Comparison of ENCODE assay signal across 24 mouse cellular contexts in the genomic region with DNA sequence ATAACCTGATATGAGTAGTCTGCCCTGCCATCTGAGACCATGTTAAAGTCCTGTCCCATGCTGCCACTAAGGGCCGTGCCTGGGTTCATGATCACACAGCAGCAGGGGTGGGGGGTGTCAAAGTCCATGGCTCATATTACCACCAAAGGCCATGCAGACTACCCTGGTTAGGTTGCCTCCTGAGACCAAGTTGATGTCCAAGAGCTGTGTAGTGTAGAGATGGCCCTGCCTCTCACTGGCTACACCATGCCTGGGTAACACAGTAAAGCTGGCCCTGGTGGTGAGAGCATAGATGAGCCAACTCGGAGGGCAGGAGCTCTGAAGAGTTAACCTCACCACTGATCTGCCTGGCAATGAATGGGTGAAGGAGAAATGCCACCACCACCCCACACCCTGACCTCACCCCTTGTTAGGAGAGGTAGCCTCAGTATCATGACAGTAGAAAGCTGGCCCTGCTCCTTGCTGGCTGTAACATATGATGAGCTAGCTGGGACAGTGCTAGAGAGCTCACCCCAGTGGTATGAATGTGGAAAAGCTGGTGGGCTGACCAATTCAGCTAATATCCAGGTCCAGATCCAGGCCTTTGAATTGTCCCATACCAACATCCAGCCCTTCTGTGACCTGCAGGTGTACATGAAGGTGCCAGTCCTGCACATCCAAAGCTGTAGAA.
DNase-seq lines count a peak whose midpoint lies in the region; ATAC-seq and TF ChIP-seq lines count a peak whose summit lies in the region.
"Had no signal": no experiment of that assay in that cellular context is flagged by ENCODE, and none has a peak within 500 bp of the region (broad histone marks: within the 10 kb centered on the region; RNA-seq: fewer than 3 reads in every experiment).

No protein-coding gene starts in this region.

- H3K27me3 ChIP-seq in hindbrain, embryonic 11.5 days (ENCODE audit: control insufficient read depth, insufficient read depth, low read length) = no peaks in the 10 kb centered on the region
- no peaks in the 10 kb centered on the region for H3K27me3 ChIP-seq in hindbrain, postnatal 0 days (ENCODE audit: insufficient read depth, low read length)
- H3K27me3 ChIP-seq in kidney, embryonic 16.5 days (ENCODE audit: insufficient read depth, low read length) = no peaks in the 10 kb centered on the region
- no peaks in the 10 kb centered on the region for H3K27me3 ChIP-seq in midbrain, embryonic 14.5 days (ENCODE audit: control insufficient read depth, insufficient read depth, low read length)
- no peaks in the 10 kb centered on the region for H3K27me3 ChIP-seq in midbrain, postnatal 0 days (ENCODE audit: insufficient read depth, low read length)
- H3K27me3 ChIP-seq: hindbrain, embryonic 15.5 days; liver, embryonic 13.5 days had no signal

- DNase-seq in hindbrain, embryonic 11.5 days (ENCODE audit: low spot score) = no peak
- no peak for DNase-seq in hindbrain, postnatal 0 days (ENCODE audit: low spot score)
- no peak for DNase-seq in kidney, postnatal 4 days
- DNase-seq in midbrain, embryonic 14.5 days = no peak
- no peak for DNase-seq in midbrain, postnatal 0 days (ENCODE audit: low spot score)
- DNase-seq in left cerebral cortex, postnatal 14 days (ENCODE audit: low spot score in 2 of 2) = no peak
- DNase-seq: adrenal gland, adult 8-10 months; cerebellum, adult 11-12 months; cerebellum, postnatal 10 days; gastrocnemius, postnatal 14 days; heart, adult 11 months; heart, postnatal 10 days; kidney, adult 18-20 months; layer of hippocampus, adult 9-11 months; liver, embryonic 13.5 days; lung, adult 2 months; lung, postnatal 14 days; thymus, adult 2 months; thymus, postnatal 4 days had no signal

- no peaks in the 10 kb centered on the region for H3K4me1 ChIP-seq in hindbrain, embryonic 11.5 days (replicated peaks; ENCODE audit: control insufficient read depth, insufficient read depth, low read length)
- H3K4me1 ChIP-seq in hindbrain, postnatal 0 days (ENCODE audit: insufficient read depth, low read length) = no peaks in the 10 kb centered on the region
- no peaks in the 10 kb centered on the region for H3K4me1 ChIP-seq in kidney, embryonic 16.5 days (ENCODE audit: insufficient read depth, low read length)
- H3K4me1 ChIP-seq in midbrain, embryonic 14.5 days (ENCODE audit: control insufficient read depth, insufficient read depth, low read length) = no peaks in the 10 kb centered on the region
- H3K4me1 ChIP-seq in midbrain, postnatal 0 days (ENCODE audit: insufficient read depth, low read length) = no peaks in the 10 kb centered on the region
- H3K4me1 ChIP-seq: hindbrain, embryonic 15.5 days; liver, embryonic 13.5 days had no signal

- 94% methylated on average over 2 of the region's 2 CpGs for WGBS in hindbrain, embryonic 11.5 days
- 82% methylated on average over 2 of the region's 2 CpGs for WGBS in hindbrain, postnatal 0 days
- WGBS in kidney, embryonic 16.5 days = 56% methylated on average over 2 of the region's 2 CpGs
- WGBS in midbrain, embryonic 14.5 days = 88% methylated on average over 2 of the region's 2 CpGs
- WGBS in midbrain, postnatal 0 days = 79% methylated on average over 2 of the region's 2 CpGs

- H3K4me2 ChIP-seq in hindbrain, embryonic 11.5 days (replicated peaks; ENCODE audit: low read depth, low read length) = no peak overlapping the region
- H3K4me2 ChIP-seq in hindbrain, postnatal 0 days (ENCODE audit: low read depth, low read length) = no peak overlapping the region
- H3K4me2 ChIP-seq in kidney, embryonic 16.5 days (replicated peaks; ENCODE audit: low read depth, low read length) = no peak overlapping the region
- no peak overlapping the region for H3K4me2 ChIP-seq in midbrain, embryonic 14.5 days (ENCODE audit: low read length)
- H3K4me2 ChIP-seq in midbrain, postnatal 0 days (ENCODE audit: low read depth, low read length, poor library complexity, severe bottlenecking) = no peak overlapping the region
- H3K4me2 ChIP-seq: heart, embryonic 11.5 days; hindbrain, embryonic 15.5 days; liver, embryonic 13.5 days had no signal

- intact Hi-C loops in left cerebral cortex, postnatal 14 days (cut with DNase I) = no loop called here

- no peak overlapping the region for H3K27ac ChIP-seq in hindbrain, embryonic 11.5 days (ENCODE audit: low read depth, low read length)
- H3K27ac ChIP-seq in hindbrain, postnatal 0 days = no peak overlapping the region
- H3K27ac ChIP-seq in kidney, embryonic 16.5 days (ENCODE audit: low read length) = no peak overlapping the region
- H3K27ac ChIP-seq in midbrain, embryonic 14.5 days (replicated peaks; ENCODE audit: low read depth, low read length) = no peak overlapping the region
- H3K27ac ChIP-seq in midbrain, postnatal 0 days (ENCODE audit: low read depth, low read length) = no peak overlapping the region
- H3K27ac ChIP-seq: hindbrain, embryonic 15.5 days; liver, embryonic 13.5 days had no signal

- H3K36me3 ChIP-seq in hindbrain, embryonic 11.5 days (ENCODE audit: control insufficient read depth, insufficient read depth, low read length) = no peaks in the 10 kb centered on the region
- H3K36me3 ChIP-seq in hindbrain, postnatal 0 days (ENCODE audit: insufficient read depth, low read length) = no peaks in the 10 kb centered on the region
- no peaks in the 10 kb centered on the region for H3K36me3 ChIP-seq in kidney, embryonic 16.5 days (ENCODE audit: insufficient read depth, low read length)
- H3K36me3 ChIP-seq in midbrain, embryonic 14.5 days (ENCODE audit: control insufficient read depth, insufficient read depth, low read length) = no peaks in the 10 kb centered on the region
- H3K36me3 ChIP-seq in midbrain, postnatal 0 days (ENCODE audit: insufficient read depth, low read length) = no peaks in the 10 kb centered on the region
- H3K36me3 ChIP-seq: hindbrain, embryonic 15.5 days; liver, embryonic 13.5 days had no signal

- peak; percentile 46; the same call in 1 of the 2 replicates for ATAC-seq in hindbrain, embryonic 11.5 days (ENCODE audit: low FRiP score)
- ATAC-seq in hindbrain, postnatal 0 days = no peak
- ATAC-seq in kidney, embryonic 16.5 days (ENCODE audit: low FRiP score, low TSS enrichment) = peak; percentile 67
- peak; percentile 20; the same call in 1 of the 2 replicates for ATAC-seq in midbrain, embryonic 14.5 days (ENCODE audit: low FRiP score, low TSS enrichment)
- no peak for ATAC-seq in midbrain, postnatal 0 days (ENCODE audit: low FRiP score)
- ATAC-seq: activated CD4-positive, CD25-positive, alpha-beta regulatory T cell, adult 4 months; forebrain, embryonic 14.5 days had no signal

- no peak overlapping the region for H3K9ac ChIP-seq in hindbrain, embryonic 11.5 days (ENCODE audit: low read depth, low read length)
- no peak overlapping the region for H3K9ac ChIP-seq in hindbrain, postnatal 0 days (replicated peaks; ENCODE audit: low read length)
- no peak overlapping the region for H3K9ac ChIP-seq in kidney, embryonic 16.5 days (replicated peaks; ENCODE audit: low read length)
- no peak overlapping the region for H3K9ac ChIP-seq in midbrain, embryonic 14.5 days (replicated peaks; ENCODE audit: low read length)
- H3K9ac ChIP-seq in midbrain, postnatal 0 days (replicated peaks; ENCODE audit: low read length, poor library complexity, severe bottlenecking) = no peak overlapping the region
- H3K9ac ChIP-seq: hindbrain, embryonic 15.5 days; liver, embryonic 13.5 days had no signal

- no peaks in the 10 kb centered on the region for H3K9me3 ChIP-seq in hindbrain, embryonic 11.5 days (ENCODE audit: control insufficient read depth, low read length)
- no peaks in the 10 kb centered on the region for H3K9me3 ChIP-seq in hindbrain, postnatal 0 days (ENCODE audit: low read length)
- H3K9me3 ChIP-seq in kidney, embryonic 16.5 days (ENCODE audit: low read length) = no peaks in the 10 kb centered on the region
- no peaks in the 10 kb centered on the region for H3K9me3 ChIP-seq in midbrain, embryonic 14.5 days (ENCODE audit: control insufficient read depth, low read length)
- H3K9me3 ChIP-seq in midbrain, postnatal 0 days (ENCODE audit: low read length) = no peaks in the 10 kb centered on the region
- H3K9me3 ChIP-seq: hindbrain, embryonic 15.5 days; liver, embryonic 13.5 days had no signal

- no peak; the same call in 1 of the 2 replicates for TF ChIP-seq CTCF in hindbrain, postnatal 0 days (IDR thresholded peaks at IDR 0.05; ENCODE audit: low read depth)
- no peak for TF ChIP-seq CTCF in midbrain, postnatal 0 days (IDR thresholded peaks at IDR 0.05)

- H3K4me3 ChIP-seq in hindbrain, embryonic 11.5 days (ENCODE audit: low read depth, low read length) = no peak overlapping the region
- H3K4me3 ChIP-seq in hindbrain, postnatal 0 days (ENCODE audit: low read length) = no peak overlapping the region
- no peak overlapping the region for H3K4me3 ChIP-seq in kidney, embryonic 16.5 days (ENCODE audit: low read length)
- H3K4me3 ChIP-seq in midbrain, embryonic 14.5 days (replicated peaks; ENCODE audit: low read depth, low read length) = no peak overlapping the region
- H3K4me3 ChIP-seq in midbrain, postnatal 0 days (ENCODE audit: low read depth, low read length) = no peak overlapping the region
- H3K4me3 ChIP-seq: hindbrain, embryonic 15.5 days; liver, embryonic 13.5 days had no signal

Comparison
In these comparisons a context has a peak if more than half of its experiments do, and no peak if none do; other contexts are left out.
1. ATAC-seq: peak in hindbrain, embryonic 11.5 days (single experiment), kidney, embryonic 16.5 days (single experiment) and midbrain, embryonic 14.5 days (single experiment); none in hindbrain, postnatal 0 days (single experiment) and midbrain, postnatal 0 days (single experiment).